Mouse (Mus musculus) layer of hippocampus, postnatal 36 days (tissue): ENCODE data around the gene Npc2. TPM values are rescaled to one million over a fixed set of nuclear protein-coding genes. Genes with fewer than 3 reads are reported as not detected.

ENCODE experiments used
- DNase-seq, 2 experiments: peaks; one replicate each; pipeline ENCODE4 v3.0.0; 2022
- total RNA-seq, 2 experiments: library from RNA; stranded (reverse); gene quantifications; 2 replicates each; pipeline ENCODE4 v1.2.3; 2021

The Npc2 gene
- total RNA-seq = 10 to 100 TPM; 27.4 to 28.6 TPM

- DNase-seq = peak; percentile 96 to 97
These were observed at the start of gene Npc2, which contains the start of gene Isca2 for GRCm38 (mm10) chr12:84772726-84773441. Gene Npc2, minus strand, starts transcription at chr12:84773152. Gene Isca2, plus strand, starts transcription at chr12:84773251.

- DNase-seq = peak; percentile 34 to 36
These were observed 46.5 kb upstream of the Npc2 start for GRCm38 (mm10) chr12:84819236-84820168.

- DNase-seq = no peak
These were observed 45.5 kb upstream of the Npc2 start for GRCm38 (mm10) chr12:84818496-84818895.

GRCm38 (mm10) chr12:84814663-84815325 is 41.8 kb upstream of the Npc2 start:
- no peak for DNase-seq

- DNase-seq = no peak
These were observed 40.8 kb upstream of the Npc2 start for GRCm38 (mm10) chr12:84813773-84814172.

GRCm38 (mm10) chr12:84812004-84812403 is 39.1 kb upstream of the Npc2 start:
- no peak for DNase-seq

GRCm38 (mm10) chr12:84811510-84811909 is 38.6 kb upstream of the Npc2 start:
- DNase-seq = no peak

GRCm38 (mm10) chr12:84810810-84811209 is 37.9 kb upstream of the Npc2 start:
- no peak for DNase-seq

GRCm38 (mm10) chr12:84809033-84809432 is 36.1 kb upstream of the Npc2 start:
- DNase-seq = no peak

GRCm38 (mm10) chr12:84807351-84807750 is 34.4 kb upstream of the Npc2 start:
- no peak for DNase-seq

- DNase-seq = no peak
These were observed 33.8 kb upstream of the Npc2 start for GRCm38 (mm10) chr12:84806726-84807125.

GRCm38 (mm10) chr12:84806010-84806409 is 33.1 kb upstream of the Npc2 start:
- DNase-seq = no peak

GRCm38 (mm10) chr12:84805228-84805842 is 32.4 kb upstream of the Npc2 start:
- no peak for DNase-seq

- no peak for DNase-seq
These were observed 29.7 kb upstream of the Npc2 start for GRCm38 (mm10) chr12:84802625-84803024.

GRCm38 (mm10) chr12:84801532-84802110 is 28.7 kb upstream of the Npc2 start:
- no peak for DNase-seq

- no peak for DNase-seq
These were observed 27.5 kb upstream of the Npc2 start for GRCm38 (mm10) chr12:84800419-84800818.

GRCm38 (mm10) chr12:84799086-84799485 is 26.1 kb upstream of the Npc2 start:
- no peak for DNase-seq

GRCm38 (mm10) chr12:84794647-84795046 is 21.7 kb upstream of the Npc2 start:
- no peak for DNase-seq

- DNase-seq = no peak
These were observed 19.7 kb upstream of the Npc2 start for GRCm38 (mm10) chr12:84792629-84793028.

GRCm38 (mm10) chr12:84790853-84791252 is 17.9 kb upstream of the Npc2 start:
- no peak for DNase-seq

- no peak for DNase-seq
These were observed 13.1 kb upstream of the Npc2 start for GRCm38 (mm10) chr12:84786091-84786490.
